Mouse (Mus musculus) liver, embryonic 12.5 days (tissue): Measurements from ENCODE around the gene Cnep1r1. TPM values are rescaled to one million over a fixed set of nuclear protein-coding genes. Genes with fewer than 3 reads are reported as not detected.

Experiments used
- ATAC-seq: fragments of 200-750 bp; cut with Nextera tagmentation; 2 replicates; pipeline ENCODE4 v1.8.0; 2017; ENCODE audit warnings: moderate number of reproducible peaks, mild to moderate bottlenecking, moderate library complexity
- H3K27ac ChIP-seq: fragments of 300-500 bp; sonication (generic); 2 replicates; pipeline ENCODE4 v1.5.1; 2016; ENCODE audit warnings: mild to moderate bottlenecking
- H3K27me3 ChIP-seq: fragments of 300-500 bp; sonication (generic); replicated peaks from 2 replicates; pipeline ENCODE4 v1.6.1; 2016; ENCODE audit warnings: mild to moderate bottlenecking, moderate library complexity
- H3K36me3 ChIP-seq: fragments of 300-500 bp; sonication (generic); 2 replicates; pipeline ENCODE4 v1.6.1; 2016; ENCODE audit warnings: mild to moderate bottlenecking, moderate library complexity
- H3K4me1 ChIP-seq: fragments of 300-500 bp; sonication (generic); 2 replicates; pipeline ENCODE4 v1.6.1; 2016
- H3K4me2 ChIP-seq: fragments of 300-500 bp; sonication (generic); 2 replicates; pipeline ENCODE4 v1.6.1; 2016; ENCODE audit warnings: mild to moderate bottlenecking, moderate library complexity
- H3K4me3 ChIP-seq: fragments of 300-500 bp; sonication (generic); 2 replicates; pipeline ENCODE4 v1.5.1; 2016; ENCODE audit warnings: mild to moderate bottlenecking, moderate library complexity
- H3K9ac ChIP-seq: fragments of 300-500 bp; sonication (generic); 2 replicates; pipeline ENCODE4 v1.6.1; 2016; ENCODE audit warnings: mild to moderate bottlenecking, moderate library complexity
- H3K9me3 ChIP-seq: fragments of 300-500 bp; sonication (generic); replicated peaks from 2 replicates; pipeline ENCODE4 v1.6.1; 2016; ENCODE audit warnings: mild to moderate bottlenecking, moderate library complexity
- WGBS: fragments of 180-500 bp; shearing (Covaris S2); methylation state at CpG from one replicate; pipeline ENCODE4 v1.1.7; 2016; ENCODE audit not compliant: insufficient replicate concordance; 5-methylcytosine and 5-hydroxymethylcytosine counted together
- polyA plus RNA-seq: library from polyadenylated mRNA; unstranded; fragments of >200 nt; fragmentation: Nextera tagmentation; extraction: Ambion mirVana; gene quantifications from 2 replicates; pipeline ENCODE4 v1.2.1, GENCODE M21; 2016

Gene Cnep1r1
- polyA plus RNA-seq = 28.5 and 30.0 TPM in 2 replicates

DNA sequence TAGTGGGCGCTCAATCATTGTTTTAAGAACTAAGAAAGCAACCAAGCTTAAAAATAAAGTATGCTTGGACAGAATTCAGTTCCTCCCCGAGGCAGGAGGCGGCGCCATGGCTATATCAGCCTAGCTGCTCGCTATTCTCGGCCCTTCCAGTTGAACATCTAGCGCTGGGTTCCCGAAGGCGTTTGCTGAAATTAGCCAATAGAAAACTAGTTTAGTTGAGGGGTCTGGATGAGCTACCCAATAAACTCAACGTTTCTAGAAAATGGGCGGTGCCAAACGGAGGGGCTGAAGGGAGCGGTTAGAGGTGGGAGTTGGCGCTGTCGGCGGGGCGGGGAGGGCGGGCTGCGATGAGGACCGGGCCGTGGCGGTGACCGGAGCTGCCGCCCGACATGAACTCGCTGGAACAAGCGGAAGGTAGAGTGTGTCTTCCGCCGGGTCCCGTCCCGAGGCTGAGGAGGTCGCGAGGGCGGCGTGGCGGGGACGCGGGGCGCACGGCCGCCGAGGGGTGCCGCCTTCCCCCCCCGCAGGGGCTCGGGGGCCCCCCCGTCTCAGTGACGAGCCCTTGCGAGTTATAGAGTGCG lies at the start of gene Cnep1r1:
Gene Cnep1r1 (plus strand): TSS at position 314 of the 581 bp plus-strand sequence.
- Histone ChIP-seq H3K4me2 (peak within 1 kb of the TSS; percentile 75), H3K36me3 (peaks cover 33% of the 10 kb centered on the region), H3K9me3 (no peaks in the 10 kb centered on the region), H3K4me3 (peak within 1 kb of the TSS; percentile 94), H3K4me1 (peaks cover 18% of the 10 kb centered on the region), H3K9ac (peak within 1 kb of the TSS; percentile 92), H3K27me3 (peaks cover 18% of the 10 kb centered on the region), H3K27ac (peak within 1 kb of the TSS; percentile 97)
- ATAC-seq = peak; percentile 98
- under 1% methylated on average over 44 of the region's 49 CpGs for WGBS

GRCm38 (mm10) chr8:88082183-88082582 lies 36.4 kb upstream of the Cnep1r1 start:
- Histone ChIP-seq H3K27ac (no peak overlapping the region), H3K4me1 (no peaks in the 10 kb centered on the region), H3K27me3 (no peaks in the 10 kb centered on the region; the same call in 1 of the 2 replicates), H3K36me3 (no peaks in the 10 kb centered on the region), H3K9ac (no peak overlapping the region), H3K9me3 (no peaks in the 10 kb centered on the region), H3K4me2 (no peak overlapping the region), H3K4me3 (no peak overlapping the region)
- ATAC-seq = no peak
- 64% methylated on average over 5 of the region's 5 CpGs for WGBS

- no peaks in the 10 kb centered on the region for H3K27me3 ChIP-seq
- no peaks in the 10 kb centered on the region for H3K36me3 ChIP-seq
- H3K4me2 ChIP-seq = no peak overlapping the region
- H3K27ac ChIP-seq = no peak overlapping the region
- no peak overlapping the region for H3K4me3 ChIP-seq
- H3K9me3 ChIP-seq = no peaks in the 10 kb centered on the region
- H3K4me1 ChIP-seq = no peaks in the 10 kb centered on the region
- H3K9ac ChIP-seq = no peak overlapping the region
- ATAC-seq = no peak
These were observed 30.6 kb upstream of the Cnep1r1 start for GRCm38 (mm10) chr8:88088006-88088405.

- no peak for ATAC-seq
- Histone ChIP-seq H3K9ac (no peak overlapping the region), H3K36me3 (no peaks in the 10 kb centered on the region), H3K4me2 (no peak overlapping the region), H3K9me3 (no peaks in the 10 kb centered on the region), H3K4me1 (no peaks in the 10 kb centered on the region), H3K27me3 (no peaks in the 10 kb centered on the region), H3K27ac (no peak overlapping the region), H3K4me3 (no peak overlapping the region)
- WGBS = 64% methylated on average over 2 of the region's 2 CpGs
These were observed 26.9 kb upstream of the Cnep1r1 start for GRCm38 (mm10) chr8:88091661-88092060.

- H3K36me3 ChIP-seq = no peaks in the 10 kb centered on the region
- 57% methylated on average over 4 of the region's 4 CpGs for WGBS
- no peaks in the 10 kb centered on the region for H3K9me3 ChIP-seq
- H3K4me3 ChIP-seq = no peak overlapping the region
- no peak overlapping the region for H3K9ac ChIP-seq
- no peaks in the 10 kb centered on the region for H3K27me3 ChIP-seq
- no peak overlapping the region for H3K4me2 ChIP-seq
- no peak overlapping the region for H3K27ac ChIP-seq
- no peak for ATAC-seq
- no peaks in the 10 kb centered on the region for H3K4me1 ChIP-seq
These were observed 25.2 kb upstream of the Cnep1r1 start for GRCm38 (mm10) chr8:88093367-88093766.

- no peak overlapping the region for H3K4me3 ChIP-seq
- no peak overlapping the region for H3K9ac ChIP-seq
- 71% methylated on average over 4 of the region's 4 CpGs for WGBS
These were observed 19.7 kb upstream of the Cnep1r1 start for GRCm38 (mm10) chr8:88098856-88099255.

DNA sequence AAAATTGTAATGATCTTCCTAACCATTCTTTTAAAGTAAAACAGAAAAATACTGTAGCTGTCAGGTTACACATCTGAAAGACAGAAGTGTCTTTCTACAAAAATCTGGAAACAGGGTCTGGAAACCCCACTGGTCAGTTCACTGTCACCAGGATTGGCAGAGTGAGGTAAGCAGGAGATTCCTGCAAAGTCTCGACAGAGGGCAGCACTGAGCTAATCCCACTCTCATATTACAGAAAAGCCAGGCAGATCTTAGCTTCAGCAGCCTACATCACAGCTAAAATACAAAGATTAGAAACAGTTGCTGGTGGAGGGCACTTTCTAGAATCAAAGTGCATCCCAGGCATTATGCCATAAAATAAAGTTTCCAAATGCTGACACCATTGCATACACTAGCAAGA lies 19.0 kb upstream of the Cnep1r1 start:
- H3K36me3 ChIP-seq = no peaks in the 10 kb centered on the region
- no peaks in the 10 kb centered on the region for H3K4me1 ChIP-seq
- H3K4me3 ChIP-seq = no peak overlapping the region
- no peak for ATAC-seq
- H3K27me3 ChIP-seq = no peaks in the 10 kb centered on the region
- no peak overlapping the region for H3K9ac ChIP-seq
- 3% methylated on average over 1 of the region's 1 CpGs for WGBS
- no peak overlapping the region for H3K27ac ChIP-seq
- H3K4me2 ChIP-seq = no peak overlapping the region
- H3K9me3 ChIP-seq = no peaks in the 10 kb centered on the region

More at GRCm38 (mm10) chr8:88098856-88099255, 19.7 kb upstream of the Cnep1r1 start:
- Histone ChIP-seq H3K36me3 (no peaks in the 10 kb centered on the region), H3K27ac (no peak overlapping the region), H3K4me1 (no peaks in the 10 kb centered on the region), H3K27me3 (no peaks in the 10 kb centered on the region), H3K9me3 (no peaks in the 10 kb centered on the region), H3K4me2 (no peak overlapping the region)
- no peak for ATAC-seq

GRCm38 (mm10) chr8:88109241-88109640 lies 9.3 kb upstream of the Cnep1r1 start:
- H3K4me3 ChIP-seq = no peak overlapping the region
- H3K9me3 ChIP-seq = no peaks in the 10 kb centered on the region
- no peak for ATAC-seq
- H3K27me3 ChIP-seq = peaks cover 19% of the 10 kb centered on the region
- no peak overlapping the region for H3K27ac ChIP-seq
- H3K4me2 ChIP-seq = no peak overlapping the region
- no peaks in the 10 kb centered on the region for H3K36me3 ChIP-seq
- H3K9ac ChIP-seq = no peak overlapping the region
- WGBS = 91% methylated on average over 4 of the region's 4 CpGs
- H3K4me1 ChIP-seq = no peaks in the 10 kb centered on the region

- Histone ChIP-seq H3K4me1 (peaks cover 19% of the 10 kb centered on the region), H3K4me3 (peak overlapping the region; percentile 94), H3K36me3 (peaks cover 36% of the 10 kb centered on the region), H3K9ac (peak overlapping the region; percentile 92), H3K4me2 (peak overlapping the region; percentile 75), H3K27ac (peak overlapping the region; percentile 97), H3K27me3 (peaks cover 12% of the 10 kb centered on the region), H3K9me3 (no peaks in the 10 kb centered on the region)
- under 1% methylated on average over 11 of the region's 11 CpGs for WGBS
- ATAC-seq = peak; percentile 79
These were observed 507 bp downstream of the Cnep1r1 start for GRCm38 (mm10) chr8:88119076-88119475.

DNA sequence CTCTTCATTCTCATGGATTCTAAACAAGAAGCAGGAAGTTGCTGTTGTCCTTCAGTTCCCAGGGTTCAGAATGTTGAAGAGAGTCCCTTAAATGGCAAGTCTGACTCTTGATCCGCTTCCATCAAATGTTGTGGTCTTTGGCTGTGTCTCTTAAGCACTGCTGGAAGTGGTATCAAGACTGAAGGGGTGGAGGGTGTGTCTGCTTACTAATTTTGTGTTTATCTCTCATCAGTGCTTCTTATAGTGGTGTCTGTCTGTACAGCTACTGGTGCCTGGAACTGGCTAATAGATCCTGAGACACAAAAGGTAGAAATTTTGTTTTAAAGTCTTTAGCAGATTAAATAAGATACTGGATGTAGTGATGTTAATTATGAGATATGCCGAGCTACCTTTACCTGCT lies 6.3 kb downstream of the Cnep1r1 start:
- Histone ChIP-seq H3K27me3 (no peaks in the 10 kb centered on the region), H3K36me3 (peaks cover 90% of the 10 kb centered on the region), H3K4me1 (peaks cover 24% of the 10 kb centered on the region), H3K9ac (0 out of 2 replicates have a peak overlapping the region, but pooled peaks have one; percentile 0), H3K27ac (peak overlapping the region; percentile 41; the same call in 1 of the 2 replicates), H3K9me3 (no peaks in the 10 kb centered on the region), H3K4me2 (peak overlapping the region; percentile 32; the same call in 1 of the 2 replicates), H3K4me3 (no peak overlapping the region)
- ATAC-seq = peak; percentile 78; the same call in 1 of the 2 replicates
- 78% methylated on average over 2 of the region's 2 CpGs for WGBS

GRCm38 (mm10) chr8:88129397-88129796 lies 10.8 kb downstream of the Cnep1r1 start:
- Histone ChIP-seq H3K9me3 (no peaks in the 10 kb centered on the region), H3K27ac (no peak overlapping the region), H3K27me3 (no peaks in the 10 kb centered on the region), H3K9ac (no peak overlapping the region), H3K4me1 (peaks cover 10% of the 10 kb centered on the region), H3K4me2 (no peak overlapping the region), H3K36me3 (peaks cover 96% of the 10 kb centered on the region), H3K4me3 (no peak overlapping the region)
- 81% methylated on average over 4 of the region's 4 CpGs for WGBS
- no peak for ATAC-seq

DNA sequence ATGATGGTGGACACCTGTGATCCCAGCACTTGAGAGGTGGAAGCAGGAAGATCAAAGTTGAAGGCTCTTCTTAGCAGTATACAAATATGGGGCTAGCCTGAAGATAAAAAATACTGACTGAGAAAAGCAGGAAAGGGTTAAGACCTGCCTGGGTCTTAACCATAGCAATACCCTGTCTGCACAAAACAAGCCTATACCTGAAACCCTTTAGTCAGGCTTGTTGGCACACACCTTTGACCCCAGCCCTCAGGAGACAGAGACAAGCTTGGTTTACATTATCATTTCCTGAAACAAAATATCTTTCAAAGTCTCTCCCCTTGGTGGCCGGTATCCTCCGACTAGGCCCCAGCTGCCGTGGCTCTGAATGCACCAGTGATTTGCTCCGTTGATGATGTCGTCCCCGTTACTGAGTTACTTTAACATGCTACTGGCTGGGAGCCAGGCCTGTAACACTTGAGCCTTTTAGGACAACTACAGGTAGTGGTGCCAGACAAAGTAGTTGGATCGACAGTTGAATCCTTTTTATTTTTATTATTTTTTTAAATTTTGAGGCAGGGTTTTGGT lies 12.3 kb downstream of the Cnep1r1 start:
- no peak for ATAC-seq
- H3K36me3 ChIP-seq = peaks cover 95% of the 10 kb centered on the region

More for the DNA sequence above, 12.3 kb downstream of the Cnep1r1 start:
- Histone ChIP-seq H3K4me1 (0 out of 2 replicates have a peak, but pooled peaks cover 3% of the 10 kb centered on the region), H3K27ac (no peak overlapping the region), H3K9ac (no peak overlapping the region), H3K27me3 (no peaks in the 10 kb centered on the region), H3K9me3 (no peaks in the 10 kb centered on the region), H3K4me2 (no peak overlapping the region), H3K4me3 (no peak overlapping the region)
- 84% methylated on average over 7 of the region's 7 CpGs for WGBS
